Mouse (Mus musculus): ENCODE results near the gene Rgs6. TPM values are rescaled to one million over a fixed set of nuclear protein-coding genes. Genes with fewer than 3 reads are reported as not detected.

The Rgs6 gene
- total RNA-seq, 4 experiments from 2014 or later: 53.0 to 63.9 (median 62.2) TPM

DNA sequence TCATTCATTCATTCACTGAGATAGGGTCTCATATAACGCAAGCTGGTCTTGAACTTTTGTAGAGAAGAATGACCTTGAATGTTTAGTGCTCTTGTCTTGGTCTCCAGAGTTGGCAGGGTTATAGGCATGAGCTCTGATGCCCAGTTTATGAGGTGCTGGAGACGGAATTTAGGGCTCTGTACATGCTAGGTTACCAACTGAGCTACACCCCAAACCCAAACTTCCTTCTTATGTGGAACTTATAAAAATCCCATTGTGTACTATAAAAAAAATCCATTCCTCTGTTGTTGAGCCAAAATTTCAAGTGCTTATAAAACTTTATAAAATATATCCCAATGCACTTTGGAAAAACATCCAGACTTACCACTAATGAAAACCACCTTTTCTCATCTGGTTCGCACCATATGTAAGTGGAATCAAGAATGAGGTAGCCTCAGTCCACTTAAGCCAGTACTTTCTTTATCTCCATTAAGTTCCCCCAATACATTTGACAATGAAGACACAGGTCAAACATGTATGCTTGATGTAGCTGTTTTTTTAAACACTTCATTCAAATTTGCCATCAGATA, 260.3 kb downstream of the Rgs6 start:
- DNase-seq (ENCODE audit: low spot score in 2 of 2): no peak

DNA sequence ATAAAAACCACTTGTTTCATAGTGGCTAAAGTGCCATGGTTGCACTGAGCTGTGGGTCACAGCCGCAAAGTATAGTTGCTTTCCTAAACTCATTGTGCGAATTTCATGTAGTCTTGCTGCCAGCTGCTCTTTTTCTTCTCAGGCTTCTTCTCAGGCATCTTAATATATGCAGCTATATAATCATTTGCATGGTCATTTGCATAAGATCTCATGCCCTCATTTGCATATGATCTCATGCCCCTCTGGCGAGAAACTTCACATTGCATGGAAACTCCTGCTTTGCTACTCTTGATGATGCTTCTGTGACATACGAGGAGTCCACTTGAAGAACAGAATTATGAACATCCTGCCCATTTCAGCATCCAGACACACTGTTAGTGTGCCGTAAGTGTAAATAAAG, 266.8 kb downstream of the Rgs6 start:
- DNase-seq (ENCODE audit: low spot score in 2 of 2): no peak

GRCm38 (mm10) chr12:82855333-82856107, 267.4 kb downstream of the Rgs6 start:
- peak in 1 of 2 experiments; percentile 47 for DNase-seq (ENCODE audit: low spot score in 2 of 2)

DNA sequence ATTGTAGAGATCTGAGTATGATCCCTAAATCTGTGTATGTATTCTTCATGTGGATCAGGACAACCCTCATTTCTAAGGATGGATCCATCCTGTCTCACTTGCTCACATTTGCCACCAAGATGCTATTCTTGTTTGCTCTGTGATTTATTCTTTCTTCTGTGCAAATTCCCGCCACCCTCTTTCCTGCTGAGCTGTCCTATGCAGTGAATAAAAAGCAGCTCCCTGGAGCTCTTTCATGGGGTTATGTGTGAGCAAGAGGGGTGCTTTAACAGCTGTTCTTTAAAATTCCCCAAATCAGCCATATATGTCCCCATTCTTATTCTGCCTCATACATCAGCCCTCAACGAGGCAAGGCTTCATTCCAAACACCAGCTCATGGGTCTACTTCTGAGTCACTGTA, 277.6 kb downstream of the Rgs6 start:
- DNase-seq (ENCODE audit: low spot score in 2 of 2): peak in 1 of 2 experiments; percentile 12

GRCm38 (mm10) chr12:82880711-82881110, 292.6 kb downstream of the Rgs6 start:
- no peak for DNase-seq (ENCODE audit: low spot score in 2 of 2)

- DNase-seq (ENCODE audit: low spot score in 2 of 2): no peak
Observed at GRCm38 (mm10) chr12:82883079-82883478, 295.0 kb downstream of the Rgs6 start.

DNA sequence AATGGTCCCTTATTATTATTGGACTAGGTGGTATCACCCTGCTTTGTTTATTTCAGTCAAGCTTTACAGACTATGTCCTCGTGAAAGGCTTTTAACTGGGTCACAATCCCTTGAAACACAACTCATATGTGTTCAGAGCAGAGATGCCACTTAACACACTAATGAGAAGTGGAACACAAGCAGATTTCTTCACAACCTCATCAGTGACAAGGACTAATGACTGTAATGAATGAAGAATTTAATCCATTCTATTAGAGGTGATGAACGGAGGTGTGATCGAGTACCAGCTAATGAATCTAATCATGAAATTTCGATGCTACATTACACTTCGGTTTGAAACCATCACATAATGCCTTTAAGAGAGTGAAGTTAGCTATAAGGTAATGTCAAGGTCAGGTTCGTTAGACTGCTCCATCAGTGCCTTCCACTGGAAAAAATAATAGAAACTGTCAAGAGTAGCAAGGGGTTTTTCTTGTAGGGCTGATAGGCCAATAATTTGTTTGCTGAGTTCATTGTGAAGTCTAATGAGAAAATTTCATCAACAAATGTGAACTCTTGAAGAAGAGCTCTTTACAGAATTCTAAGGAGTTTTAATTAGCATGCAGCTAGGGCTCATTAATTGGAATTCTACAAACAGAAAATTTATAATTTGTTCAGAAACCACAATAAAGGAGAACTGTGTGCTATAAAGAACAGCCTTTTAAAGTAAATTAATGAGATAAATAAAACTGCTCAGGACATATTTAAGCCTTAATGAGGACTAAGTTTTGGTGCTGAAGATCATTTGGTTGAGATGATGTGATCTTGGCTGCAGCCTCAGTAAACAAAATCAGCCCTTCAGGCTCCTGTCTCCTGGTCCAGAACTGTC, 307.1 kb downstream of the Rgs6 start:
- no peak for DNase-seq (ENCODE audit: low spot score in 2 of 2)

GRCm38 (mm10) chr12:82905773-82906172, 317.7 kb downstream of the Rgs6 start:
- DNase-seq (ENCODE audit: low spot score in 2 of 2): peak in 1 of 2 experiments; percentile 47

GRCm38 (mm10) chr12:82910846-82911245, 322.8 kb downstream of the Rgs6 start:
- no peak for DNase-seq (ENCODE audit: low spot score in 2 of 2)

DNA sequence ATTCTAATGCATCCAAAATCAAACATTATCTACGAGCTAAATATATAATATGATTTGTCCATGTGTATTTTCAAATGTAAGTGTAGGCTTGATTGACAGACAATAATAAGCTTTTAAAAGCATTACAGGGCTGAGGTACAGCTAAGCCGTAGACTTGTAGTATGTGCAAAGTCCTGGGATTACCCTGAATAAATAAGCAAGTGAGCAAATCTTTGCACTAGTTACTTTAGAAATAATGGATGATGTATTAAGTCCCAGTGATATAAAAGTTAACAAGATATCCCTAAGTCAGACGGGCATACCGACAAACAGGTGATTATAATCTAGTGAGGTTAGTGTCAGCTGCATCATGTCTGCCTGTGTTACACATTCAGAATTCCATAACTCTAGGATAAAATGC, 326.0 kb downstream of the Rgs6 start:
- DNase-seq (ENCODE audit: low spot score in 2 of 2): no peak

DNA sequence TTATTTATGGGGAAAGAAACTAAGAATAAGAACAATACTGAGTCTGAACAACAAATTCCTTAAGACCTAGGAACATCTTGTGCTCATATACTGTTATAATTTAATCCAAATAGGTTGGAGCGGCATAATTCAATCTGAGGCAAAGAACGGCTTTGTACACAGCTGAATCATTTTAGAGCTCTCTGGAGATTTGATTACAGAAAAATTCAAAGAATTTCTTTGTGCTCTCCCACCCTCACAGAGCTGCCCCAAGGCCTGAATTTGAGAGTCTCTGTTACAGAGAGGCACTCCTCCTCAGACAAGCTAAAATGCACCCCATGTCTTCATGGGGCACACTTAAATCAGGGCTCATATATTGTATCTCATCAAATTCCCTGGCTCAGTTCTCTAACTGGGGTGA, 332.1 kb downstream of the Rgs6 start:
- no peak for DNase-seq (ENCODE audit: low spot score in 2 of 2)

DNA sequence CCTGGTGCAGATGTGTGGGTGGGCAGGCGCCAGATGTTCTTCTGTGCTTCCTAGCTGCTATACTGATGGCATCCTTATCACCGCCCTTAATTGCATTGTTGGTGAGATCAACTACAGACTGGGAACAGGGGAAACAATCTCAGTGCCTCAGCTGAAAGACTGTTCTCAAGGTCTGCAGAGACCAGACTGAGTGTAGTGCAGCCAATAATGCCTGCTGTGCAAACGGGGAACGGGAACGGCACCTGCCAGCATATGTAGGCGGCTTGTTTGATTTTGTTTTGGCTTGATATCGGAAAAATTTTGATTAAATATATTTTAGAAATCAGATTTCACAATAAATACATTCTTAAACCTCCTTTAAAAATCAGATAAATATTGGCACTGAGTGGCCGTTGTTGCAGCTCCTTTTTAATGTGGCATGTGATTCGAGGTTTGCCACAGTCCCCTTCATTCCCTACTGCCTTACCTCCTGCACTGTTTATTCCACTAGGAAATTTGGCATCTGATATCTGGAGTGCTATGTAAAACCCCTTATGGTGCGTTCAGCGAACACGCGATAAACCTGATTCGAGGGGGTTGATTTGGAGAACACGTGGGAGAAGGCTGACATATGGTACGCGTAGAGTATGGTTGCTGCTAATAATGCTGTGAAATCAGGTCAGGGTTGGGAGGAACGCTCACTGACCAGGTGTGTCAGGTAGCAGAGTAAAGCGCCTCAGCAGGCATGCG, 333.4 kb downstream of the Rgs6 start:
- DNase-seq (ENCODE audit: low spot score in 2 of 2): no peak

GRCm38 (mm10) chr12:82922856-82923506, 334.9 kb downstream of the Rgs6 start:
- DNase-seq (ENCODE audit: low spot score in 2 of 2): no peak

DNA sequence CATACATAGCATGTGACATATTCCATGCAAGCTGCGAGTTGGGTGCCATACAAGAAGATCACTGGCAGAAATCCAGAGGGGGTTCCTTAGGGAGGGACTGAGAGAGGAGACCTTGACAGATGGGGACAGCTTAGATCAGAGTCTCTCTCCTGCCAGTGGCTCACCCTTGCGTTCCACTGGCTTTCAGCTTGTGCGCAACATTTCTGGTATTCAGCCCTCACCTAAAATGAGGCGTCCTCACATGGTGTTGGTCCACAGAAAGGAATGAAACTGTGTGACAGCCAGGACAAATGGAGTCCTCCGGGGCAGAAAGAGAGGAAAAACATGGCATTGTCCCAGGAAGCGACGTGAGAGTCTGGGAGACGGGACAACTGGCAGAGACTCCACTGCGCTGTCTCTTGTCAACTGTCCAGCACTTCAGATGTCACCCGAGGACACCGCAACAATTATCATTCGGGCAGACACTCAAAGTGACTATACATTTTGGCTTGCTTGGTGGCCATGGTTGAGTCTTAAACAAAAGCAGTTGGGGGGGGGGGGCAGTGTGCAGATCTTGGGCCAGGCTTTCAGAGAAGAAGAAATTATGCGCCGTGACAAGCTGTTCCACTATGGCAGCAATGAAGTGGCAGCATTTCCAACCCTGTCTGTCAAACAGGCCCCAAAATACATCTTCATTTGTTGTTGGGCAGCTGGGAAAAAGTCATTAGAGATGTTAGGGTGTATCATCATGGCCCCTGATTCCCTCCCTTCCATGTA, 344.8 kb downstream of the Rgs6 start:
- no peak for DNase-seq (ENCODE audit: low spot score in 2 of 2)

DNA sequence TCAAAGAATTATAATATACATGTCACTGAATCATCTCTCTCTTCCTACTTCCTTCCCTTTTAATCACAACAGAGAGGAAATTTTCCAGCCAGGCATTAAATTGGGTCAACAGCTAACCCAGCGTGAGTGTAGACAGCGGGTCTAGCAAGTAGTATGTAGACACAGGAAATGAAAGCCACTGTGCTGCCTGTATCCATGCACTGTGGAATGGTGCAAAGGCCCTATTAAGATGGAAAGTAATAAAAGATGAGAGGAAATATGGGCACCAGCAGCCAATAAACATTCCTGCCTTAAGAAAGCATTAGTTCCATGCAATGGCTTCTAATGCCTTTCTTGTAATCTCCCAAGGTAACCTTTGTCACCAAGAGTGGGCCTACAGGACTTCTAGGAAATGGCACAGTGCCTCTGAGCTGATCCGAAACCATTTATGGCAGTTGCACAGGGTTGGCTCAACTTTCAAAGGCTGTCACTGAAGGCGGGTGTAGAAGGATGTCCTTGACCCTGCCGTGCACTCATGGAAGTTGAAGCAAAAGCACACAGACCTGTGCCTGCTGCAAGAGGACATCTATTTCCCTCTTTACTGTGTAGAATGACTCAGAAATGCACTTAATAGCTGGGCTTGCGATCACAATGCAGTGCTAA, 347.1 kb downstream of the Rgs6 start:
- no peak for DNase-seq (ENCODE audit: low spot score in 2 of 2)

- no peak for DNase-seq (ENCODE audit: low spot score in 2 of 2)
Observed at GRCm38 (mm10) chr12:82935767-82936166, 347.7 kb downstream of the Rgs6 start.

- DNase-seq (ENCODE audit: low spot score in 2 of 2): no peak
Observed at GRCm38 (mm10) chr12:82940461-82940860, 352.4 kb downstream of the Rgs6 start.

DNA sequence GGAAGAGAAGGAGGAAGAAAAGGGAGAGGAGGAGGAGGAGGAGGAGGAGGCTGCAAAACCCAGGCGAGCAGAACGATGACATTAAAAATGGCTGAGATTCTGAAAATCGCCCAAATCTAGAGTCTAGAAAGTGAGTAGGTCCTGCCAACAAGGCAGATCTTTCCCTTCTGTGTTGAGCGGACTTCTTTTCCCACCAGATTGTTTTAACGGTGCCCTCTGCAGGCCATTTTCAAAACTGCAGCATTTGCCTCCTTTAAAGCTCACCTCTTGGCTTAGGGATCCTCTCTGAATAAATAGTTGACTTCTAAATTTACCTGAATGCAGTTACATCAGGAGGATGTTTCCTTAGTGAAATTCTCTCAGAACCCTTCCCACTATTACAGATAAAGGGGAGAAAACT, 358.4 kb downstream of the Rgs6 start:
- DNase-seq (ENCODE audit: low spot score in 2 of 2): peak; percentile 48 to 91

DNA sequence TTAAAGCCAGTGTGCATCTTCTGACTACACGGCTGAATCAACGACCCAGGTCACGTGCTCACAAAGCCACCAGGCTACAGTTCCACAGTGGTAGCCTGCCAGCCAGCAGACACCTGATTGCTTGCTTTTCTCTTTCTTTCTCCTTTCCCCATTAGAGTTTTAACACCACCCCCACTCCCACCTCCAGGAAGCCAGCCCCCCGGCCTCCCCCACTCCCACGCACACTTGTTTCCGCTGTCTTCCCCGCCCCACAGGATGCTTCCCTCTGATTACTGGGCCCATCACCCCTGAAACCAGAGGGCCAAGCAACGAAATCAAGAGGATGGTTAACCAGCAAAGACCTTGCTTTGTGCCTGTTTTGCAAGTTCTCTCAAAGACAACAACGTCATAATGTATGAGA, 373.0 kb downstream of the Rgs6 start:
- no peak for DNase-seq (ENCODE audit: low spot score in 2 of 2)

DNA sequence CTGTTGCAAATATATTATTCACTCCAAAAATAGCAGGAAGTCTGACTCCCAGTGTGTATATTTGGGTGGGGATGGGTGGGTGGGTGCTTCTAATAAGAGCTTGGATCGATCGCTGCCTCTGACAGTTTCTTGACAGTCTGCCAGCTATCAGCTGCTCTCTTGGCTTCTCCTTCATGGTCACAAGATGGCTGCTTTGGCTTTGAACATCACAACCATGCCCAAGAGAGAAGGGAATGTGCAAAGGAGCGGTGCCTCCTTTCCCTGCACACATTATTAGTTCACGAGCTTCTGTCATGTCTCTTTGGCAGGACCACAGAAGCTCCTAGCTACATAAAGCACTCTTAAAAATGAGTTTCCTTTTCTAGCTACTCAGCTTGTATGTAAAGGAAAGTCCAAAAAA, 373.8 kb downstream of the Rgs6 start:
- DNase-seq (ENCODE audit: low spot score in 2 of 2): no peak
